Mouse (Mus musculus): ENCODE measurements at regions not wholly inside any gene's neighbourhood (a gene's known extent, or its start where the extent isn't known, plus 50 kb on each side); places are given as distances from the start of the nearest gene placed in this dataset.

DNA sequence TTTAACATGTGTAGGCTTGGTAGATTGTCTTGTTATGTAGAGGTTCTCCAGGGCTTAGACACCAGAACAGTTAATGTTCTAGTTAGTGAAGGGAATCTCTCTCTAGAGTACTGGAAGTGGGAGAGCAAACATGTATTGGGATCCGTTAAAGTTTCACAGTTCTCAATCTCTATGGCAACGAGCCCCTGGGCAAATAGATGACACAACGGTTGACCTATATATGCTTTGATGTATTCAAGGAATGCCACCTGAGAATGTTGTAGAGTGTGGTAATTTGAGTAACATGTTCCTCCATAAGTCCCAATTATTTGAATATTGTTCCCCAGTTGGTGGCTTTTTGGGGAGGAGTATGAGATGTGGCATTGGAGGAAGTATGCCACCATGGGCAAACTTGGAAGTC, 64.7 kb upstream of the D16Ertd472e start:
- Histone ChIP-seq H3K36me3 (ENCODE audit: control insufficient read depth, insufficient read depth, low read length) (no peaks in the 10 kb centered on the region), H3K27ac (ENCODE audit: low read length) (no peak overlapping the region)
- 73% methylated on average over 3 of the region's 3 CpGs for WGBS

GRCm38 (mm10) chr16:78637452-78637851, 60.9 kb upstream of the D16Ertd472e start:
- Histone ChIP-seq H3K4me3 (replicated peaks; ENCODE audit: low read length) (no peak overlapping the region), H3K27ac (ENCODE audit: low read length) (no peak overlapping the region), H3K36me3 (ENCODE audit: control insufficient read depth, insufficient read depth, low read length) (no peaks in the 10 kb centered on the region), H3K4me2 (ENCODE audit: low read depth, low read length) (no peak overlapping the region), H3K4me1 (ENCODE audit: control insufficient read depth, insufficient read depth, low read length) (no peaks in the 10 kb centered on the region), H3K9me3 (replicated peaks; ENCODE audit: control insufficient read depth, low read length) (no peaks in the 10 kb centered on the region), H3K27me3 (ENCODE audit: control insufficient read depth, insufficient read depth, low read length) (no peaks in the 10 kb centered on the region), H3K9ac (ENCODE audit: low read length) (no peak overlapping the region)
- ATAC-seq (ENCODE audit: insufficient read depth, low FRiP score), result no peak
- 91% methylated on average over 6 of the region's 6 CpGs for WGBS

More for the DNA sequence above, 64.7 kb upstream of the D16Ertd472e start:
- Histone ChIP-seq H3K9ac (ENCODE audit: low read length) (no peak overlapping the region), H3K4me1 (ENCODE audit: control insufficient read depth, insufficient read depth, low read length) (no peaks in the 10 kb centered on the region), H3K27me3 (ENCODE audit: control insufficient read depth, insufficient read depth, low read length) (no peaks in the 10 kb centered on the region), H3K4me3 (replicated peaks; ENCODE audit: low read length) (no peak overlapping the region), H3K4me2 (ENCODE audit: low read depth, low read length) (no peak overlapping the region), H3K9me3 (replicated peaks; ENCODE audit: control insufficient read depth, low read length) (no peaks in the 10 kb centered on the region)
- no peak for ATAC-seq (ENCODE audit: insufficient read depth, low FRiP score)

- H3K9me3 ChIP-seq (replicated peaks; ENCODE audit: control insufficient read depth, low read length), result no peaks in the 10 kb centered on the region
- no peak overlapping the region for H3K27ac ChIP-seq (ENCODE audit: low read length)
- no peak for ATAC-seq (ENCODE audit: insufficient read depth, low FRiP score)
- H3K9ac ChIP-seq (ENCODE audit: low read length), result no peak overlapping the region
- no peaks in the 10 kb centered on the region for H3K4me1 ChIP-seq (ENCODE audit: control insufficient read depth, insufficient read depth, low read length)
- H3K4me2 ChIP-seq (ENCODE audit: low read depth, low read length), result no peak overlapping the region
- H3K4me3 ChIP-seq (replicated peaks; ENCODE audit: low read length), result no peak overlapping the region
- 33% methylated on average over 5 of the region's 5 CpGs for WGBS
- H3K36me3 ChIP-seq (ENCODE audit: control insufficient read depth, insufficient read depth, low read length), result no peaks in the 10 kb centered on the region
- no peaks in the 10 kb centered on the region for H3K27me3 ChIP-seq (ENCODE audit: control insufficient read depth, insufficient read depth, low read length)
Measured at GRCm38 (mm10) chr16:78637015-78637414, 60.5 kb upstream of the D16Ertd472e start.

- no peaks in the 10 kb centered on the region for H3K36me3 ChIP-seq (ENCODE audit: control insufficient read depth, insufficient read depth, low read length)
- H3K4me3 ChIP-seq (replicated peaks; ENCODE audit: low read length), result no peak overlapping the region
- no peak overlapping the region for H3K9ac ChIP-seq (ENCODE audit: low read length)
- ATAC-seq (ENCODE audit: insufficient read depth, low FRiP score), result no peak; the same call in 1 of the 2 replicates
- H3K4me2 ChIP-seq (ENCODE audit: low read depth, low read length), result no peak overlapping the region
- H3K4me1 ChIP-seq (ENCODE audit: control insufficient read depth, insufficient read depth, low read length), result no peaks in the 10 kb centered on the region
- no peak overlapping the region for H3K27ac ChIP-seq (ENCODE audit: low read length)
- no peaks in the 10 kb centered on the region for H3K9me3 ChIP-seq (replicated peaks; ENCODE audit: control insufficient read depth, low read length)
- no peaks in the 10 kb centered on the region for H3K27me3 ChIP-seq (ENCODE audit: control insufficient read depth, insufficient read depth, low read length)
- WGBS, result 85% methylated on average over 5 of the region's 5 CpGs
Measured at GRCm38 (mm10) chr16:78635774-78636173, 59.3 kb upstream of the D16Ertd472e start.

DNA sequence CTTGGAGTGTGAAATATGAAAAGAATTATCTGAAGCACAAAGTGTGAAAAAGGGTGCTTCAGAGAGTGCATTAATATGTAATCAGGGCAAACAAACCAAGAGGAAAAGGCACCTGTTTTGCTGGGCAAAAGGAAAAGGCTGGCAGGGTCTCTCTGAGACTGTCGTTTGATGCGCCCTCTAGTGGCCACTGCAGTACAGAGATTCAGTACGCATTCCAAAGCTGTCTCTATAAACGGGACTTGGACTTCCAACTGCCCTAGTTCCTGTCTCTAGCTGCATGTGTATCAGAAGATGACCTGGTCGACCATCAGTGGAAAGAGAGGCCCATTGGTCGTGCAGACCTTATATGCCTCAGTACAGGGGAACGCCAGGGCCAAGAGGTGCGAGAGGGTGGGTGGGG, 58.7 kb upstream of the D16Ertd472e start:
- Histone ChIP-seq H3K4me1 (ENCODE audit: control insufficient read depth, insufficient read depth, low read length) (no peaks in the 10 kb centered on the region), H3K27me3 (ENCODE audit: control insufficient read depth, insufficient read depth, low read length) (no peaks in the 10 kb centered on the region), H3K4me2 (ENCODE audit: low read depth, low read length) (no peak overlapping the region), H3K9me3 (replicated peaks; ENCODE audit: control insufficient read depth, low read length) (no peaks in the 10 kb centered on the region), H3K4me3 (replicated peaks; ENCODE audit: low read length) (no peak overlapping the region), H3K27ac (ENCODE audit: low read length) (no peak overlapping the region), H3K36me3 (ENCODE audit: control insufficient read depth, insufficient read depth, low read length) (no peaks in the 10 kb centered on the region), H3K9ac (ENCODE audit: low read length) (no peak overlapping the region)
- peak; percentile 66 for ATAC-seq (ENCODE audit: insufficient read depth, low FRiP score)
- WGBS, result 21% methylated on average over 8 of the region's 8 CpGs

DNA sequence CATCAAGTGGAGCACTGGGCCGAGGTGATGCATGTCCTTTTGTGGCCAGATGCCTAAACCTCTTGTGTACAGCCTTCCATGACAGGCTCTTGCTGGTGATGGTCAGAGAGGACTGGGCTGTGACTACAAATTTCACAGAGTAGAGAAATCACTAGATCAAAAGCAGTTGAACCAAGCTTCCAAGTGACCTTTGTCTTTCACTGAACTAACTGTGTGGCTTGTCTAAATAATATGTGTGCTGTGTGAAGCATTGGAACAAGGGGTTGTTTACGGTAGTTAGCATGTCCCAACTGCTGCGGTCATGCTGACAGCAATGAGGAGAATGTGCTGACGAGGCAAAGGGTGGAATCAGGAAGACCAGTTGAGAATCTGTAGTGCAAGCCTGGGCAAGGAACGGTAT, 55.3 kb upstream of the D16Ertd472e start:
- no peak for ATAC-seq (ENCODE audit: insufficient read depth, low FRiP score)
- Histone ChIP-seq H3K36me3 (ENCODE audit: control insufficient read depth, insufficient read depth, low read length) (no peaks in the 10 kb centered on the region), H3K4me1 (ENCODE audit: control insufficient read depth, insufficient read depth, low read length) (no peaks in the 10 kb centered on the region), H3K27me3 (ENCODE audit: control insufficient read depth, insufficient read depth, low read length) (no peaks in the 10 kb centered on the region), H3K27ac (ENCODE audit: low read length) (no peak overlapping the region), H3K9ac (ENCODE audit: low read length) (no peak overlapping the region), H3K4me3 (replicated peaks; ENCODE audit: low read length) (no peak overlapping the region), H3K9me3 (replicated peaks; ENCODE audit: control insufficient read depth, low read length) (no peaks in the 10 kb centered on the region), H3K4me2 (ENCODE audit: low read depth, low read length) (no peak overlapping the region)
- 65% methylated on average over 5 of the region's 5 CpGs for WGBS

DNA sequence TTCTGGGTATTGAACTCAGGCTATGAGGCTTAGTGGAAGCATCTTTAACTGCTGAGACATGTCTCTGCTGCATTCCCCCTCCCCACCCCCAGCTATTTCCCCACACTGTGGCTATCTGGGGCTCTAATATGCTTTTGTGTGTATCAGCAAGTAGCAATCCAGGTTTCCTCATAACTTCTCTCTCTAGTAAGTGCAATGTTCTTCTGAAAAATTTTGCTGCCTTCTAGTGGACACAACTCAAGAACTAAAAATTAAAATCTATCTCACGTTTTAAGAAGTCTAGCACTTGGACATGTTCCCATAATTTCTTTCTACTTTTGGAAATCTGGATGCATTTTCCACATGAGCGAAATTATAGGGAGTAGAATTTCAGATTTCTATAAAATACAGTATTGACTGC, 50.3 kb upstream of the D16Ertd472e start:
- H3K4me1 ChIP-seq (ENCODE audit: control insufficient read depth, insufficient read depth, low read length), result no peaks in the 10 kb centered on the region
- 58% methylated on average over 2 of the region's 2 CpGs for WGBS

More for the DNA sequence above, 50.3 kb upstream of the D16Ertd472e start:
- no peak for ATAC-seq (ENCODE audit: insufficient read depth, low FRiP score)
- no peaks in the 10 kb centered on the region for H3K27me3 ChIP-seq (ENCODE audit: control insufficient read depth, insufficient read depth, low read length)
- H3K36me3 ChIP-seq (ENCODE audit: control insufficient read depth, insufficient read depth, low read length), result no peaks in the 10 kb centered on the region
- H3K27ac ChIP-seq (ENCODE audit: low read length), result no peak overlapping the region
- H3K9me3 ChIP-seq (replicated peaks; ENCODE audit: control insufficient read depth, low read length), result no peaks in the 10 kb centered on the region
- H3K4me3 ChIP-seq (replicated peaks; ENCODE audit: low read length), result no peak overlapping the region
- no peak overlapping the region for H3K4me2 ChIP-seq (ENCODE audit: low read depth, low read length)
- H3K9ac ChIP-seq (ENCODE audit: low read length), result no peak overlapping the region

Measured in stomach, embryonic 16.5 days (tissue).